Mouse (Mus musculus): Measurements from ENCODE around the gene Reg4. TPM values are rescaled to one million over a fixed set of nuclear protein-coding genes. Genes with fewer than 3 reads are reported as not detected.

Gene Reg4
- polyA plus RNA-seq, 1 experiment from 2014 or later = 1.1 TPM

DNA sequence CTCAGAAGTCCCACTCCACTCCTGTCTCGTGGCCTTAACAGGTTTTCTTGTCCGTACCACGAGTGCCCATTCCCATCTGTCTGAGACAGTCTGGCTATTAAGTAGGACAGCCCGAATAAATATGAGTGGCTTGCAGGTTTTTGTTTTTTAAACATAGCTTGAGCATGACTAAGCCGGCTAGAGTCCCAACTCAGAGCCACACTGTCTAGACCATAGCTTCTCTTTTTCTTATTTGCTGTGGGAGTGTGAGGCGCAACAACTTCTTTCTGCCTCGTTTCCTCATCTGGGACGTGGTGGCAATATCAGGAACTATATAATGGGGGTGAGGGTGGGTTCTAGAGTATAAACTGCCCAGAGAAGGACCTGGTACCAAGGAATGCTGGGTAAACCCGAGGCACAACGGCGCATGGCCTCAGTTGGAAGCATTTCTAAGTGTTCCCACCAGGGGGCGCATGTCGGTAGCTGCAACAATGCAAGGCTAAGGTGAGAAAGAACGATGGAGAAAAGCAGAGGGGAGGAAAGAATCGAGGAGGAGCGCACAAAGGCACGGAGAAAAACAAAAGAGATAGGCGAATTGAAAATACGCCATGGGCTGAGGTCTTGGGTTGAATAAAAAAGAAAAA is 5.1 kb downstream of the Reg4 start:
- Histone ChIP-seq H3K9me3 (replicated peaks; ENCODE audit: control insufficient read depth, low read length) (no peaks in the 10 kb centered on the region), H3K36me3 (ENCODE audit: control insufficient read depth, insufficient read depth, low read length) (no peaks in the 10 kb centered on the region), H3K4me2 (ENCODE audit: low read depth, low read length) (no peak overlapping the region), H3K27me3 (ENCODE audit: control insufficient read depth, insufficient read depth, low read length) (no peaks in the 10 kb centered on the region), H3K9ac (ENCODE audit: low read length) (no peak overlapping the region), H3K27ac (ENCODE audit: low read length) (peak overlapping the region; percentile 73; the same call in 1 of the 2 replicates), H3K4me1 (ENCODE audit: control insufficient read depth, insufficient read depth, low read length) (0 out of 2 replicates have a peak, but pooled peaks cover 3% of the 10 kb centered on the region), H3K4me3 (replicated peaks; ENCODE audit: low read length) (no peak overlapping the region)
- 34% methylated on average over 19 of the region's 19 CpGs for WGBS
- peak; percentile 25; the same call in 1 of the 2 replicates for ATAC-seq (ENCODE audit: insufficient read depth, low FRiP score)

DNA sequence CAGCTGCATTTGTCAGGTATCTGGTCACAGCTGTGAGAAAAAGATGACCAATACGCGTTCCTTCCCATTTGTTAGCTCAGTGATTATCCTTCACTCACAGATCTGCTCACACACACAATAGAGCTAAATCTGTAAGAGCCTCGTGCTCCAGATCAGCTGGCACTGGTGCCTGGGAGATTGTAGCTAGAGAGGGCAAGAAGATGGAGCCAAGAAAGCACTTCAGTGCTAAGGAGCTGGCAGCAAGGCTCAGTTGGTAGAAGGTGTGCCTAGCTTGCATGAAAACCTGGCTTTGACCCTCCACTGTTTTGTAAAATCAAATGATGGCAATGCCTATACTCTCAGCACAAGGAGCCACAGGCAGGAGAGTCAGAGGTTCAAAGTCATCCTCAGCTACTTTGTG is 5.8 kb downstream of the Reg4 start:
- no peaks in the 10 kb centered on the region for H3K36me3 ChIP-seq (ENCODE audit: control insufficient read depth, insufficient read depth, low read length)
- 72% methylated on average over 3 of the region's 3 CpGs for WGBS
- no peak overlapping the region for H3K4me2 ChIP-seq (ENCODE audit: low read depth, low read length)
- no peak for ATAC-seq (ENCODE audit: insufficient read depth, low FRiP score)
- H3K27ac ChIP-seq (ENCODE audit: low read length) = no peak overlapping the region
- H3K4me1 ChIP-seq (ENCODE audit: control insufficient read depth, insufficient read depth, low read length) = 0 out of 2 replicates have a peak, but pooled peaks cover 3% of the 10 kb centered on the region
- H3K4me3 ChIP-seq (replicated peaks; ENCODE audit: low read length) = no peak overlapping the region
- H3K9me3 ChIP-seq (replicated peaks; ENCODE audit: control insufficient read depth, low read length) = no peaks in the 10 kb centered on the region
- no peaks in the 10 kb centered on the region for H3K27me3 ChIP-seq (ENCODE audit: control insufficient read depth, insufficient read depth, low read length)
- H3K9ac ChIP-seq (ENCODE audit: low read length) = no peak overlapping the region

DNA sequence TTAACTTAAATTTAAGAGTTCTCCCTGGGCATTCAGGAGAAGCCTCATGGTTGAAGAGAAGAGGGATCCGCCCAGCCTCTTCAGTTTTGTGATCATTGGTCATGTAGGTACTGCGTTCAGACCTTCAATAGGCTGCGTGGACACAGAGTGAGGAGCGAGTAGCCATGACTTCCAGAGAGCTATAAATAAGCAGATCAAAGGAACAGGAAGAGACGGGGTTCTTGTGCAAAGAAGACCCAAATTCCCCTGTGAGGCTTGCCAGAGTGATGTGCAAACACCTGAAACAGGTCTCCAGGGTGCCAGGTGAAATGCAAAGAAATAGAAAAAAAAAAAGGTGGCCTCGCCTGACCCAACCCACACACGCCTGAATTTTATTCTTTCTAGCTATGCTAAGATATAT is 8.0 kb downstream of the Reg4 start:
- H3K27me3 ChIP-seq (ENCODE audit: control insufficient read depth, insufficient read depth, low read length) = no peaks in the 10 kb centered on the region

DNA sequence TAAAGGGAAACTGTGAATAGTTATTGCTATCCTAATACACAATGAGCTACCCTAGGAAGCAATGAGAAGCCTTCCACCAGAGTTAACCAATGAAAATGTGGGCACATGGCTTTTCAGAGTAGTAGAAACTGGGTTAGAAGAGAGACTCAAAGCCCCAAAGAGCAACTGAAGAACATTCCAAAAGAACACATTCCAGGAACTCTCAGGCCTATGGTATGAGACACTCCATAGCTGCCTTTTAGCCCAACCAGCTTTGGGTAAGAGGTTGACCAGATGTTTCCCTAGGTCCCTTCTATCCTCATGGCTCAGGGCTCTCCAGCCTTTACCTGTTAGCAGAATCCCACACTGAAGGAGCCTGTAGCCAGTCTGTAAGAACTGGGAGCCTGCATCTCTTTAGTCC is 11.5 kb downstream of the Reg4 start:
- no peak overlapping the region for H3K4me2 ChIP-seq (ENCODE audit: low read depth, low read length)

More for the DNA sequence above, 8.0 kb downstream of the Reg4 start:
- ATAC-seq (ENCODE audit: insufficient read depth, low FRiP score) = no peak
- Histone ChIP-seq H3K9me3 (replicated peaks; ENCODE audit: control insufficient read depth, low read length) (no peaks in the 10 kb centered on the region), H3K4me2 (ENCODE audit: low read depth, low read length) (no peak overlapping the region), H3K27ac (ENCODE audit: low read length) (no peak overlapping the region), H3K4me3 (replicated peaks; ENCODE audit: low read length) (no peak overlapping the region), H3K36me3 (ENCODE audit: control insufficient read depth, insufficient read depth, low read length) (no peaks in the 10 kb centered on the region), H3K4me1 (ENCODE audit: control insufficient read depth, insufficient read depth, low read length) (no peaks in the 10 kb centered on the region), H3K9ac (ENCODE audit: low read length) (no peak overlapping the region)
- WGBS = 64% methylated on average over 7 of the region's 7 CpGs

DNA sequence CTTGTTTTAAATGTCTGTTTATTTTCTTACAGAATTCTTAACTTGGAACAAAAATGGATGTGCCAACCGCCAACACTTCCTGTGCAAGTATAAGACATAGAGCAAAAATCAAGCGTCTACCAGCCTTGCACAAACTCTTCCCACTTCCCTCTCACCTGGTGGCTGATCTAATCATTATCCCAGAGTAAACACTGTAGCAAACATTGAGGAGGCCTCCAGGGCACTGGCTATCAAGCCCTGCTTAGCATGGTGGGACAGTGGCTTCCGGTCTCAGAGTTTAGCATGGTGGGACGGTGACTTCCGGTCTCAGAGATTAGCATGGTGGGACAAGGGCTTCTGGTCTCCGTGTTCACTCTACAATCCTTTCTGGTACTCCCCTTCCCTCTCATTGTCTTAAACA is 14.3 kb downstream of the Reg4 start:
- no peak overlapping the region for H3K4me3 ChIP-seq (replicated peaks; ENCODE audit: low read length)
- H3K27ac ChIP-seq (ENCODE audit: low read length) = no peak overlapping the region
- H3K4me1 ChIP-seq (ENCODE audit: control insufficient read depth, insufficient read depth, low read length) = 0 out of 2 replicates have a peak, but pooled peaks cover 4% of the 10 kb centered on the region
- ATAC-seq (ENCODE audit: insufficient read depth, low FRiP score) = peak; percentile 60; the same call in 1 of the 2 replicates
- H3K36me3 ChIP-seq (ENCODE audit: control insufficient read depth, insufficient read depth, low read length) = no peaks in the 10 kb centered on the region
- H3K9ac ChIP-seq (ENCODE audit: low read length) = no peak overlapping the region
- WGBS = 59% methylated on average over 6 of the region's 6 CpGs
- H3K27me3 ChIP-seq (ENCODE audit: control insufficient read depth, insufficient read depth, low read length) = no peaks in the 10 kb centered on the region
- no peak overlapping the region for H3K4me2 ChIP-seq (ENCODE audit: low read depth, low read length)
- H3K9me3 ChIP-seq (replicated peaks; ENCODE audit: control insufficient read depth, low read length) = no peaks in the 10 kb centered on the region

More for the DNA sequence above, 11.5 kb downstream of the Reg4 start:
- Histone ChIP-seq H3K27me3 (ENCODE audit: control insufficient read depth, insufficient read depth, low read length) (no peaks in the 10 kb centered on the region), H3K4me3 (replicated peaks; ENCODE audit: low read length) (no peak overlapping the region), H3K4me1 (ENCODE audit: control insufficient read depth, insufficient read depth, low read length) (0 out of 2 replicates have a peak, but pooled peaks cover 4% of the 10 kb centered on the region), H3K9me3 (replicated peaks; ENCODE audit: control insufficient read depth, low read length) (no peaks in the 10 kb centered on the region), H3K36me3 (ENCODE audit: control insufficient read depth, insufficient read depth, low read length) (no peaks in the 10 kb centered on the region), H3K9ac (ENCODE audit: low read length) (no peak overlapping the region), H3K27ac (ENCODE audit: low read length) (no peak overlapping the region)
- no peak for ATAC-seq (ENCODE audit: insufficient read depth, low FRiP score)

DNA sequence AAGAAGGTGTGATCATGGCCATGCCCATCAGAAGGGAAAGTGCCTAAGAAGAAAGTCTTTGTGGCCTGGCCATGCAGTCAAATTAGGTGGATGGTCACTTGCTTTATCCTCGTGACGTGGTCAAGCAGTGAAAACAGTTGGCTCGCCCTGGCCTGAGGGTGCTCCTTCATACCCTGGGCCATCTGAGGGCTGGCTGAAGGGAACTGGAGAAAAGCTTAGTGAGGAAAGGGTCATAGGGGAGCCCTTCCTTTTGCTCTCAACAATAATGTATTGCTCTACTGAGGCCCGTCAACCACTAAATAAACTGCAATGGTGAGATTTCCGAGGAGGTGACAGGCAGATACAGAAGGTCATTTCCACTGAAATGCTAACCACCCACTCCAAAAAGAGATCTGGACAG is 15.3 kb downstream of the Reg4 start:
- no peak overlapping the region for H3K9ac ChIP-seq (ENCODE audit: low read length)
- H3K4me3 ChIP-seq (replicated peaks; ENCODE audit: low read length) = no peak overlapping the region
- ATAC-seq (ENCODE audit: insufficient read depth, low FRiP score) = no peak
- no peaks in the 10 kb centered on the region for H3K27me3 ChIP-seq (ENCODE audit: control insufficient read depth, insufficient read depth, low read length)
- no peaks in the 10 kb centered on the region for H3K9me3 ChIP-seq (replicated peaks; ENCODE audit: control insufficient read depth, low read length)
- WGBS = 75% methylated on average over 5 of the region's 5 CpGs
- no peak overlapping the region for H3K27ac ChIP-seq (ENCODE audit: low read length)
- H3K4me1 ChIP-seq (ENCODE audit: control insufficient read depth, insufficient read depth, low read length) = 0 out of 2 replicates have a peak, but pooled peaks cover 4% of the 10 kb centered on the region
- H3K4me2 ChIP-seq (ENCODE audit: low read depth, low read length) = no peak overlapping the region
- no peaks in the 10 kb centered on the region for H3K36me3 ChIP-seq (ENCODE audit: control insufficient read depth, insufficient read depth, low read length)

DNA sequence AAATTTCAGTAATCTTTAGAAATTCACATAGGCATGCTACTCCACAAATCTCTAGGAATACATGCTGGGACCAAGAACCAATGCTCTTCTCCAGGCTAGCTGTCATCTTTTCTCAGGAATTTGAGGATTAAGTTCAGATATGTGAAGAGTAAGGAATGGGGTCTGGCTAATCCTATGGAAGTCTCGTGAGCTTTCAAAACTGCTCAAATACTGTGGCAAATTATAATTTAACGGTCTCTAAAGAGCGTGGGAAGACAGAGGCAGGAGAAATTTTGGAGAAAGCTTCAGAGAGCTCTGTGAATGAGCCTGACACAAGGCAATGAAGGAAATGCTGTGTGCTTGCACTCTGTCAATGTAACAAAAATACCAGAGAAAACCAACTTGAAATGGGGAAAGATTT is 16.2 kb downstream of the Reg4 start:
- H3K4me3 ChIP-seq (replicated peaks; ENCODE audit: low read length) = no peak overlapping the region
- no peak overlapping the region for H3K9ac ChIP-seq (ENCODE audit: low read length)
- H3K27ac ChIP-seq (ENCODE audit: low read length) = no peak overlapping the region
- no peaks in the 10 kb centered on the region for H3K9me3 ChIP-seq (replicated peaks; ENCODE audit: control insufficient read depth, low read length)
- WGBS = 77% methylated on average over 3 of the region's 3 CpGs
- no peak overlapping the region for H3K4me2 ChIP-seq (ENCODE audit: low read depth, low read length)
- H3K27me3 ChIP-seq (ENCODE audit: control insufficient read depth, insufficient read depth, low read length) = no peaks in the 10 kb centered on the region
- no peaks in the 10 kb centered on the region for H3K36me3 ChIP-seq (ENCODE audit: control insufficient read depth, insufficient read depth, low read length)
- H3K4me1 ChIP-seq (ENCODE audit: control insufficient read depth, insufficient read depth, low read length) = 0 out of 2 replicates have a peak, but pooled peaks cover 4% of the 10 kb centered on the region
- ATAC-seq (ENCODE audit: insufficient read depth, low FRiP score) = no peak

DNA sequence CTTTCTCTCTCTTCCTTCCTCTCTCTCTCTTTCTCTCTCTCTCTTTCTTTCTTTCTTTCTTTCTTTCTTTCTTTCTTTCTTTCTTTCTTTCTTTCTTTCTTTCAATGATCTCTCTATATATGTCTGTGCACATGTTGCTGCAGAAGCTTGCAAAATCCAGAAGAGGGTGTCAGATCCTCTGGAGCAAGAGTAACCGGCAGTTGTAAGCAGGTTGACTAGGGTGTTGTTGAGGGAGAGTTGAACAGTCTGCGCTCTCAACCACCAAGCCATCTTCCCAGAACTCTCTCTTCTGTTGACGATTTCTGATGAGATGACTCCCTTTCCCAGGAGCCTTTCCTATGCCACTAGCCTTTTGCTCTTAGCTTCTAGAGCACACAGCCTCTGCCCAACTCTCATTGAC is 20.1 kb downstream of the Reg4 start:
- 67% methylated on average over 3 of the region's 3 CpGs for WGBS
- no peak for ATAC-seq (ENCODE audit: insufficient read depth, low FRiP score)
- Histone ChIP-seq H3K4me2 (ENCODE audit: low read depth, low read length) (no peak overlapping the region), H3K4me1 (ENCODE audit: control insufficient read depth, insufficient read depth, low read length) (no peaks in the 10 kb centered on the region; the same call in 1 of the 2 replicates), H3K9ac (ENCODE audit: low read length) (no peak overlapping the region), H3K27ac (ENCODE audit: low read length) (no peak overlapping the region), H3K4me3 (replicated peaks; ENCODE audit: low read length) (no peak overlapping the region), H3K36me3 (ENCODE audit: control insufficient read depth, insufficient read depth, low read length) (no peaks in the 10 kb centered on the region), H3K9me3 (replicated peaks; ENCODE audit: control insufficient read depth, low read length) (no peaks in the 10 kb centered on the region), H3K27me3 (ENCODE audit: control insufficient read depth, insufficient read depth, low read length) (no peaks in the 10 kb centered on the region)

DNA sequence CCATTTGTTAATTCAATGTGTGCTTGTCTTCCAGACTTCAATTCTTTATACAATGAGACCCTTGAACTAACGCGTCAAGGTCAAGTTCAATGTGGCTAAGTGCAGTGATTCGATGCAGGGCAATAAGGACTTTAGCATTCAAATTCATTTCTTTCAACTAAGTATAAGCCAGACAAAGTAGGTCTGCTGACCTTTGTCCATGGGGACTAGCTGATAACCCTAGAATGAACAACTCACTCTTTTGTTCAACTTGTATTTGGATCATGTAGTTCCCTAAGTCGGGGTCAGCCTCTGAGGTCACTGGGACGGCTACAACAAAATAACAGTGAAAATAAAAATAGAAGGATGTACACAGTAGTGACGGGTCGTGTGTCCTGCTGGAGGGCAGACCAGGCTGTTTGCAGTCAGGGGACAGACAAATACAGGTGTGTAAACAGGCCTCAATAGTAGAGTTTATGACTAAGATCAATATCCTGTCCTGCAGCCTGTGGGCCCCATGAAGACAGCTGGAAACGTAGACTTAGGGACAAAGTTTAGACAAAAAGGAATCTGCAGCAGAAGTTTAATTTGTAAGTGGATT is 20.6 kb downstream of the Reg4 start:
- H3K27me3 ChIP-seq (ENCODE audit: control insufficient read depth, insufficient read depth, low read length) = no peaks in the 10 kb centered on the region
- no peak overlapping the region for H3K9ac ChIP-seq (ENCODE audit: low read length)
- no peaks in the 10 kb centered on the region; the same call in 1 of the 2 replicates for H3K4me1 ChIP-seq (ENCODE audit: control insufficient read depth, insufficient read depth, low read length)
- WGBS = 43% methylated on average over 8 of the region's 8 CpGs
- H3K4me2 ChIP-seq (ENCODE audit: low read depth, low read length) = no peak overlapping the region
- ATAC-seq (ENCODE audit: insufficient read depth, low FRiP score) = peak; percentile 51; the same call in 1 of the 2 replicates
- no peaks in the 10 kb centered on the region for H3K36me3 ChIP-seq (ENCODE audit: control insufficient read depth, insufficient read depth, low read length)
- no peak overlapping the region for H3K4me3 ChIP-seq (replicated peaks; ENCODE audit: low read length)
- no peak overlapping the region for H3K27ac ChIP-seq (ENCODE audit: low read length)
- H3K9me3 ChIP-seq (replicated peaks; ENCODE audit: control insufficient read depth, low read length) = no peaks in the 10 kb centered on the region

Data from stomach, embryonic 16.5 days (tissue).